Mouse (Mus musculus) left cerebral cortex, postnatal 36 days (tissue): Measurements from ENCODE around the gene Ccnjl. TPM values are rescaled to one million over a fixed set of nuclear protein-coding genes. Genes with fewer than 3 reads are reported as not detected.

ENCODE experiments used
- DNase-seq, 2 experiments: peaks; one replicate each; pipeline ENCODE4 v3.0.0; 2021 to 2022; ENCODE audit warnings: low spot score in 2 of 2, mixed read lengths in 1 of 2
- intact Hi-C: fragments of 180-260 bp; cut with DNase I; formaldehyde crosslinking; loops from one replicate; pipeline ENCODE4 v1.15.1; 2025
- total RNA-seq, 2 experiments: library from RNA; stranded (reverse); gene quantifications; 2 replicates each; pipeline ENCODE4 v1.2.3; 2021

The Ccnjl gene
- total RNA-seq, 2 experiments from 2014 or later: 3.3 to 4.4 TPM

- intact Hi-C loops: no loop called here
- no peak for DNase-seq
Observed at GRCm38 (mm10) chr11:43563654-43564244, 35.2 kb downstream of the Ccnjl start.

GRCm38 (mm10) chr11:43565414-43565813 is 36.8 kb downstream of the Ccnjl start:
- intact Hi-C loops: loop anchor here (5.0 kb wide), 1 partner anchor 73 kb away; no protein-coding TSS in a partner anchor
- DNase-seq: no peak

GRCm38 (mm10) chr11:43565852-43566251 is 37.3 kb downstream of the Ccnjl start:
- intact Hi-C loops: loop anchor here (5.0 kb wide), 1 partner anchor 74 kb away; no protein-coding TSS in a partner anchor

GRCm38 (mm10) chr11:43566696-43567095 is 38.1 kb downstream of the Ccnjl start:
- intact Hi-C loops: loop anchor here (5.0 kb wide), 1 partner anchor 74 kb away; no protein-coding TSS in a partner anchor
- DNase-seq: peak in 1 of 2 experiments; percentile 15

More at GRCm38 (mm10) chr11:43565852-43566251, 37.3 kb downstream of the Ccnjl start:
- no peak for DNase-seq

GRCm38 (mm10) chr11:43568263-43568662 is 39.7 kb downstream of the Ccnjl start:
- intact Hi-C loops: loop anchor here (5.0 kb wide), 1 partner anchor 76 kb away; no protein-coding TSS in a partner anchor

GRCm38 (mm10) chr11:43569188-43569587 is 40.6 kb downstream of the Ccnjl start:
- DNase-seq: no peak
- intact Hi-C loops: loop anchor here (5.0 kb wide), 1 partner anchor 77 kb away; no protein-coding TSS in a partner anchor

More at GRCm38 (mm10) chr11:43568263-43568662, 39.7 kb downstream of the Ccnjl start:
- no peak for DNase-seq

- DNase-seq: peak; percentile 29 to 45
- intact Hi-C loops: loop anchor here (5.0 kb wide), 1 partner anchor 77 kb away; no protein-coding TSS in a partner anchor
Observed at GRCm38 (mm10) chr11:43569595-43569994, 41.0 kb downstream of the Ccnjl start.

GRCm38 (mm10) chr11:43575061-43575375 is 46.4 kb downstream of the Ccnjl start:
- no peak for DNase-seq
- intact Hi-C loops: no loop called here

GRCm38 (mm10) chr11:43575376-43576151 is 47.0 kb downstream of the Ccnjl start:
- intact Hi-C loops: no loop called here
- no peak for DNase-seq

- intact Hi-C loops: no loop called here
- no peak for DNase-seq
Observed at GRCm38 (mm10) chr11:43577713-43578478, 49.3 kb downstream of the Ccnjl start.

GRCm38 (mm10) chr11:43585211-43586005 is 56.8 kb downstream of the Ccnjl start:
- DNase-seq: peak in 1 of 2 experiments; percentile 28
- intact Hi-C loops: loop anchor here (2.0 kb wide), 1 partner anchor 91 kb away; no protein-coding TSS in a partner anchor

GRCm38 (mm10) chr11:43586324-43587090 is 57.9 kb downstream of the Ccnjl start, which contains the start of gene 4933415A04Rik:
Gene 4933415A04Rik (plus strand): TSS chr11:43587040.
- intact Hi-C loops: loop anchor here (2.0 kb wide), 1 partner anchor 92 kb away; no protein-coding TSS in a partner anchor
- DNase-seq: peak; percentile 26 to 40

GRCm38 (mm10) chr11:43589530-43590072 is 61.0 kb downstream of the Ccnjl start:
- DNase-seq: no peak
- intact Hi-C loops: no loop called here

- intact Hi-C loops: no loop called here
- no peak for DNase-seq
Observed at GRCm38 (mm10) chr11:43601440-43601839, 72.9 kb downstream of the Ccnjl start, which contains the start of gene Fabp6. Gene Fabp6 (minus strand): TSS chr11:43601540.

GRCm38 (mm10) chr11:43604207-43604606 is 75.6 kb downstream of the Ccnjl start:
- intact Hi-C loops: no loop called here
- DNase-seq: no peak

- intact Hi-C loops: no loop called here
Observed at GRCm38 (mm10) chr11:43604891-43605290, 76.3 kb downstream of the Ccnjl start.

GRCm38 (mm10) chr11:43605859-43606258 is 77.3 kb downstream of the Ccnjl start:
- DNase-seq: no peak
- intact Hi-C loops: no loop called here

More at GRCm38 (mm10) chr11:43604891-43605290, 76.3 kb downstream of the Ccnjl start:
- DNase-seq: no peak

- DNase-seq: no peak
- intact Hi-C loops: no loop called here
Observed at GRCm38 (mm10) chr11:43608440-43608839, 79.9 kb downstream of the Ccnjl start.
